Mouse (Mus musculus): ENCODE results near the gene Cdc42se2.

The Cdc42se2 gene

DNA sequence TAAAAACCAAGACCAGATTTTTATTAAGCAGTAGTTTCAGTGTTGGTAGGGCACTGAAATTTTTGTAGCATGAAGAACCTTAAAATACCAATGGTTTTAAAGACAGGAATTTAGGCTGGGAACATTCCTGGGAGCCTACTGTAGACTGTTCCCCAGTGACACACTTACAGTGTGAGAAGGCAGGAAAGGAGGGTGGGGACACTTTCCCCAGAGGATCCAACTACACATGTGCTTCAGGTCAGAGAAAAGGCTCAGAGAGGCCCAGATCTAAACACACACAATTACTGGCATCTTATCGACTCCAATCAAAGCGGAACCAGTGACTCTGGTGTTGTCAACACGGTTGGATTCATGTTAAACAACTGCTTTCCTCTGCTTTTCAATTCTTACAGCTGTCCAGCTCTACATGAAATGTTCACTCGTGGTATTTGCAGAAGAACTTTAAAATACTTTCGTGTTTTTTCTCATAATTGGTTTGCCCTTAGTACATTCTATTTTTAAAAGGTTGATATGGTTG is 32.3 kb downstream of the Cdc42se2 start:
- in situ Hi-C loops (cut with MseI, MboI): no loop called here

DNA sequence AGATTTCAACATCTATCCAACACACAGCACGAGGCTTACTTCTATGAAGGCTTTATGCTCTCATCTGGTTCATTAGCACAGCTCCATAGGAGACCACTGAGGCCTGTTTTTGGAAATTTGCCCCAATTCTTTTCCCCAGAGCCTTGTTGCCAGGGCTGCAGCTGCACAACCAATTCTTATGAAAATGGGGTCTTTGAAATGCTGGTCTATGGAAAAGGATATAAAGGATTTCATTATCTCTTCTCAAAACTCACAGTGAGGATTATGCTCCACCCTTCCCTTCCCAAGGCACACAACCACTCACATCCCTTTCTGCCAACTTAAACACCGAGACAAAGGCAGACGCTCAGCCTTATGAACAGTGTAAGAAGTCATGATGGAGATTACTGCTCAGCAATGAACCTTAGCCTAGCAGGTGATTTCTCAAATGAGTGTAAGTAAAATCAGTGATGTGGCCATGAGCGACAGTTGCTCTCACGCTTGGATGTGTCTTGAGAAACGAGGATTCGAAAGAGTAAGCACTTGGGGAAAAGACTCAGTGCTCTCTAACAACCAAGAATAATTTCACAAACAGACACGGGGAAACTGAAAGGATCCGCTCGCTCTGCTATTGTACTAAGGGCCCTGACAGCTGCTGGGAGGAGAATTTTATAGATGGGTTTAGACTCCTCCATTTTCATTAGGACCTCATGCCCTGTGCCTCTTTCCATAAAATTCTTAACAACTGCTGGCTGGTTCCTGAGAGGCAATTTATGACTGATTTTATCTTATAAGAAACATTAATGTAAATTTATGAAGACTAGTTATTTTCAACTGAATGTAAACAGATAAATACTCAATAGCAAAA is 33.0 kb downstream of the Cdc42se2 start:
- in situ Hi-C loops (cut with MseI, MboI): no loop called here

DNA sequence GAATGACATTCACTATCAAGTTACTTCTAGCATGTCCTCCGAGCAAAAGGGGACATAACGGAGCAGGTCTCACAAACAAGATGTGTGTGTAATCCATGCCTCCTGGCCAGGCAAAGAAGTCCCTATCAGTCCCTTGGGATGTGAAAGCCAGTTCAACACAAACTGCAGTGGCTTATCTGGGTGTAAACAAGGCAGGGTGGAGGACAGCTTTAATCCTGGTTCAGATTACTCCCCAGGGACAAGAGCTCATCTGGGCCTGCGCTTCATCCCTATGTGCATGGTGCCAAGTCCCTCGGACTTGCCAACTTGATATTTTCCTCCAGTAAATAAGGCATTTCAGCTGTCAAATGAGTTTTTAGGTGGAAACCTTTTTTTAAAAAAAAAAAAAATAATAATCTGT is 36.0 kb downstream of the Cdc42se2 start:
- in situ Hi-C loops (cut with MseI, MboI): no loop called here

DNA sequence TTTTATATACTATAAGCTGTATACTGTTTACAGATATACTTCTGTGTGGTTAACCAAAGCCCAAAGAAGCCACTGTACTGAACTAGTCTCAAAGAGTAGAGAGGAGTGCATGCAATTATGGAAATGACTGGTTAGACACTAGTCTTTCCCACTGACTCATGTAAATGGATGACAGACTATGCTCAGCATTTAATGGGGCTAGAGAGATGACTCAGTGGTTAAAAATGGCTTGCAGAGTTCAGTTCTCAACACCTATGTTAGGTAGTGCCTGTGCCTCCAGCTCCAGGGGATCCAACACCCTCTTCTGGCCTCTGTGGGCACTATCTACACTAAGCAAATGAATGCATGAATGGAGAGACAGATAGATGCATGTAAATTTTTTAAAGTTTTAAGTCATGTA is 38.6 kb downstream of the Cdc42se2 start:
- in situ Hi-C loops (cut with MseI, MboI): no loop called here

DNA sequence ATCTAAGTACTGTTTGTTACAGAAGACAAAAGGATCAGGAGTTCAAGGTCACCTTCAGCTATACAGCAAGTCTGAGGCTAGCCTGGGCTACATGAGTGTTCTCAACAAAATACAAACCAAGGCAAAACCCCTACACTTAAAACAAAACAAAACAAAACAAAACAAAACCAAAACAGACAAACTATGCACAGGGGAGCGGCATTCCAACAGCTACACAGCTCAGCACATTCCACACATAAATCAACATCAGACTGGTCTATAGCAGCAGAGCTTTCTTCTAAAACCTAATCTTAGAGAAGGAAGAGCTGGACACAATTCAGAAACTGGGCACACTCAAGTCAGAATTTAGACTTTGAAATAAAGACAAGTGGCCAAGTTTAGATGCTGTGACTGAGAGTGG is 43.2 kb downstream of the Cdc42se2 start:
- in situ Hi-C loops (cut with MseI, MboI): no loop called here

DNA sequence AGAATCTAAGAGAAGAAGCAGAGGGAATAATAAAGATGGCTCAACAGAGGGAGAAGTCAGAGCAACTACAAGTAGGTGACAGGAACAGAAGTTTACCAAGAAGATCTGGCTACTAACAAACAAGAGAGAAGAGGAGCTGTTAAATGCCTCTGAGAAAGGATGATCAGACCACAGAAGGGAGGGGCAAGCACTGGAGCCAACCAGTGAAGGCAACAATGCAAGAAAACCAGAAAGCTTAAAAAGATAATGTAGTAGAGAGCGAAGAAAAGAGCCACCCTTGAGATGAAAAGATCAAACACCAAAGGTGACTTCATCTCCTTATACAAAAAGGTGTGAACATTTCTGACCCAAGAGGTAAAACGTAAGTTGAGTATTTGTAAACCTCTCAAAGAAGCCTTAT is 46.1 kb downstream of the Cdc42se2 start:
- in situ Hi-C loops (cut with MseI, MboI): no loop called here

DNA sequence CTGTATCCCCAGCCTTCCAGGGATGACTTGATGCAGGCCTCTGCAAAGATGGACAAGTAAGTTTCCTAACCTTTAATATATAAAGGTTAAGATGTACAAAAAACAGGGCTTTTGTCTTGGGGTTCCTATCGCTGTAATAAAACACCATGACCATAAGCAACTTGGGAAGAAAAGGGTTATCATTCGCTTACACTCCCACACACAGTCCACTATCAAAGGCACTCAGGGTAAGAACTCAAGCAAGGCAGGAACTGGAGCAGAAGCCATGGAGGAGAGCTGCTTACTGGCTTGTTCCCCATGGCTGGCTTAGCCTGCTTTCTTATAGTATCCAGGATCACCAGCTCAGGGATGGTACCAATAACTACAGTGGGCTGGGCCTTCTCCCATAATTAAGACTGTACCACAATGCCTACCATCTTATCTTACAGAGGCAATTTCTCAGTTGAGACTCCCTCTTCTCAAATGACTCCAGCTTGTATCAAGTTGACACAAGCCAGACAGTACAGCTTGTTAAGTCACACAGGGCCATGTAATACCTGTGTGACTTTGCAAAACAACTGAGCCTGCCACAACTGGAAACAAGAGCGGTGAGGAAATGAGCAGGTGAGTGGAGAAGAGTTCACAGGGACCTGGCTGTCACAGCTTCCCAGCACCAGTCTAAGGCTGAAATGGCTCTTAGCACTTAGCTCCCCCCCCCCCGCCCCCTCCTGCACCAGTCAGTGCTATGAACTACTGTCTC is 48.3 kb downstream of the Cdc42se2 start:
- in situ Hi-C loops (cut with MseI, MboI): no loop called here

DNA sequence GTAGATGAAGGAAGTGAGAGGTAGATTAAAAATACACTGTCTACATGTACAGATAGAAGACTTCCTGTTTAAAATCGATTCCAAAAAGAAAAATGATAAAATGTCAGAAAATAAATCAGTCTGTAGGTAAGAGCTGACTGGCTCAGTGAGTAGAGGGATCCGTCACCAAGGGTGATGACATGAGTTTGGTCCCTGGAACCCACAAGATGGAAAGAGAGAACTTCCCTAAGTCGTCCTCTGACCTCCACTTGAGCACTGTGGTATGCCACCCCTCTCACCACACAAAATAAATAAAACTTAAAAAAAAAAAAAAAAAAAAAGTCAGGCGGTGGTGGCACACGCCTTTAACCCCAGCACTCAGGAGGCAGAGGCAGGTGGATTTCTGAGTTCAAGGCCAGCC is 50.6 kb downstream of the Cdc42se2 start:
- in situ Hi-C loops (cut with MseI, MboI): no loop called here

DNA sequence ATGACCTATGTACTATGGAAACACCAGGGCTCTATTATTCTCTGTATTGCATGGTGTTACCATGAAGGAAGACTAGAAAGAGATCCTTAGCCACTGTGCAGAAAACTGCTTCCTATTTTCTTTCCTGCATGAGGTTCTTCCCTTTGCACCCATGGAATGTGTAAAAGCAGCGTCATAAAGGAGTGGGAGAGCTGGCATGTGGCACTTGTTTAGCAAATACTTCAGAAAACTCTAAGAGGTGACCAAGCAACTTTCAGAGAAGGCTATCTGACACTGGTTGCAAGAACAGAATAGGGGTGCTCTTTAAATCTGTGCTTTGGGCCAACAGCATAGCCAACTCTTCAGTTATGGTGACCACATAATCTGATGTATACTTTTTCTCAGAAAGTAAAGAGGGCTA is 52.4 kb downstream of the Cdc42se2 start:
- in situ Hi-C loops (cut with MseI, MboI): no loop called here

DNA sequence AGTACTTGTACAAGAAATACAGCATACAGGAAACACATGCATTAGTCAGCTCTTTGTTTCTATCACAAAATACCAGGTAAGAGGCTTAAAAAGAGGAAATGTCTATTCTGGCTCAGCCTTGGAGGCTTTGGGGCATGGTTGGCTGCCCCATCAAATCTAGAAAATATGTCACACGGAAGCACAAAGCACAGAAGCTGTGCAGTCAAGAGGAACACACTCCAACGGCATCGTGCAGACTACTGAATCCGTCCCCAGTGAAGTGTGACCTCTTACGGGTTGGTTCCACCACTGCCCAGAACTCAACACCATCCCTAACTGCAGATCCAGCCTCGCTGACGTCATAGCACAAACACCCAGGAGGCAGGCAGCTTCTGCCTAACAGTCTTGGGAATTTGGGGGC is 53.9 kb downstream of the Cdc42se2 start:
- in situ Hi-C loops (cut with MseI, MboI): no loop called here

DNA sequence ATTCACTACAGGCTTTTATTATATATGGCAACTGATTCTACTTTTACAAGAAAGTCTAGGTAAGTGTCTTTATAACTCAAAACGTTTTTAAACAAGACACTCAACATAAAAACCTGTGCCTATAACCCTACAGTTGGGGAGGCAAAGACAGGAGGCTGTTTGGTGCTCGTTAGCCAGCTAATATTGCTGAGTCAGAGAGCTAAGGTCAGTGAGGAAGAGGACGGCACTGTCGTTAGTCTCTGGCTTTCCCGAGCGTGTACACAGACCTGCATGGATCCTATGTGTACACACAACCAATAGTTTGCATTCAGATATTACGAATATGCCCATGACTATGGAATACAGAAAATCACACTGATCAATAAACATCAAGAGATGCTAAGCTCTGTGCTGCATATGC is 56.1 kb downstream of the Cdc42se2 start:
- in situ Hi-C loops (cut with MseI, MboI): no loop called here

DNA sequence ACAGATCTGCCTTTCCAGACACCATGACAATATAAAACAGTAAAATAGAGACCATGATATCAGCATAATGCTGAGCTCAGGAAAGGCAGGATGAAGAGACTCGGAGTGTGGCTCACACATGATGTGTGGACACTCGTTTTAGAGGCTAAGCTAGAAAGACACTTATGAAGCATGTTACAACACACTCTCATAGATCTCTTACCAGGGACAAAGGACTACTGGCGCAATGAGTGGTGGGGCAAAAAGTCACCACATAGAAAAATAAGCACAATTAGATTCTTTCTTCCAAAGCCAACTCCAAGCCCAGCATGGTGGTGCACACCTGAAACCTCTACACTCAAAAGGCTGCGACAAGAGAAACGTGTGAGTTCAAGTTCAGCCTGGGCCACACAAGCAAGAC is 56.5 kb downstream of the Cdc42se2 start:
- in situ Hi-C loops (cut with MseI, MboI): no loop called here

DNA sequence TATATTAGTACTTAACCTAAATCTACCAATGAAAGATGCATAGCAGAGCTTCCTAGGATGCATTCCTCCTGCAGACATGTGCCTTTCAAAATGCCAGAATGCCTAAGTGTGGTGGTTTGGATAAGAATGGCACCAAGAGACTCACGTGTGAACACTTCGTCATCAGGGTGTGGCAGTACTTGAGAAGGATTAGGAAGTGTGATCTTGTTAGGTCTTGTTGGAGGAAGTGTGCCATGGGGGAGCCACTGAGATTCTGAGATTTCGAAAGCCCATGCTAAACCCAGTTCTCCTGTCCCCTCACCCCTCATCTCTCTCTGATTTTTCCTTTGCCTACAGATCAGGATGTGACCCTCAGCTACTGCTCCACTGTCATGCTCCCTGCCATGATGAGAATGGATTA is 58.2 kb downstream of the Cdc42se2 start:
- in situ Hi-C loops (cut with MseI, MboI): no loop called here

DNA sequence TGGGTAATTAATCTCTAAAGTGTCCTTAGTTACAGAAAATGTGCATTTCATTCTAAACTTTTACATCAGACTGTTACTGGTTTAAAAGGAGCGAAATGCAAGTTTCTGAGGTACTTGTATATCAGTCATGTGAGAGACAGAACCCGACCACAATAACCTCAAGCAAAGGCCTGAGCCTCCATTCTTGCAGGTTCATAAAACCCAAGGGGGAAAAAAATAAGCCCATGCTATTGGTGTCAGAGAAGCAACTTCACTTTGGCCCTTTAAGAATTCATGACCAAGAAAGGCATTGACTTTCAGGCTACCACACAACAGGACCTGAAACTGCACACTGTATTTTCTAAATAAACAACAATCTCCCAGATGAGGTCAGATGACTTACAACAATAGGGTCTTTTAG is 59.1 kb downstream of the Cdc42se2 start:
- in situ Hi-C loops (cut with MseI, MboI): no loop called here

DNA sequence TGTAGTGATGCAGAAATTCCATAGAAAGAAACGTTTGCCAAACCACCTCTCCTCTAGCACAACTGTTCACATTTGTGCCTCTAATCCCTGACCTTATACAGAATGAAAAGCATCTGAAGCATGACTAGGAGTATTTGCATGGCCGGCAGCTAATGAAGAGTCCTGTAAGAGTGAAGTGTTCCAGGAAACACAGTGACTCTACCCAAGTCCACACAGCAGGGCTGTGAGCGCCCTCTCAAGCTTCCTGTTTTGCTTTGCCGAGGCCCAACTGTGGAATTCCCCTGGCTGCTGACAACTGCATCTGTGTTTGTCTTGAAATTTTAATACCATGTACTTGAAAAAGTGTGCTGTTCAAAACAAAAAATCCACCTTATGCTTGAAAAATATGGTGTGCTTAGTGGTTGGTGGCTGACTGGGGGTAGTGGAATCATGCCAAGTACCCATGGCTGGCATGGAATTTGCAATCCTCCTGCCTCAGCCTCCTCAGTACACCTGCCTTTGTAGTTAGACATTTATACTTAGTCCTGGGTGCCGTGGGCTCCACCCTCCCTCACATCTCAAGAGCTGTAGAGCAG is 60.1 kb downstream of the Cdc42se2 start:
- in situ Hi-C loops (cut with MseI, MboI): no loop called here

DNA sequence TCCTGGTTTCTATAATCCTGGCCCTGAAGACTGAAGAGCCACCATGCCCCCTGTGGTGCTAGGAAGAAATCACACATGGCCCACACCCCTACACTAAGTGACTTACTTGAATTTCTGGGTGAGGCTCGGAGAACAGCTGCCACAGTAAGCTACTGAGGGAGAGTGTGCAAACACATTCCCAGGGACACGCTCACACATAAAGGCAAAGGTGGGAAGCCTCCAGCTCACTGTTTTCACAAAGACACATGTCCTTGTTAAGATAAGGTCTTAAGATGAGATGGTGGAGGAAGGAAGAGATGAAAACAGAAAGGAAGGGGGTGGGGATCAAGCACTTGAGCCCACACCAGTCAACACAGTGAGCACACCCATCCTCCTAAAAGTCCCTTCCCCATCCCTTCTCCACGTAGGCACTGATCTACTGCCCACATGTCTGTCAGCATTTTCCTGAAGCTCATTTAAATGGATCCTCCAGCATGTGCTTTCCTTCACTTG is 60.9 kb downstream of the Cdc42se2 start:
- in situ Hi-C loops (cut with MseI, MboI): no loop called here

DNA sequence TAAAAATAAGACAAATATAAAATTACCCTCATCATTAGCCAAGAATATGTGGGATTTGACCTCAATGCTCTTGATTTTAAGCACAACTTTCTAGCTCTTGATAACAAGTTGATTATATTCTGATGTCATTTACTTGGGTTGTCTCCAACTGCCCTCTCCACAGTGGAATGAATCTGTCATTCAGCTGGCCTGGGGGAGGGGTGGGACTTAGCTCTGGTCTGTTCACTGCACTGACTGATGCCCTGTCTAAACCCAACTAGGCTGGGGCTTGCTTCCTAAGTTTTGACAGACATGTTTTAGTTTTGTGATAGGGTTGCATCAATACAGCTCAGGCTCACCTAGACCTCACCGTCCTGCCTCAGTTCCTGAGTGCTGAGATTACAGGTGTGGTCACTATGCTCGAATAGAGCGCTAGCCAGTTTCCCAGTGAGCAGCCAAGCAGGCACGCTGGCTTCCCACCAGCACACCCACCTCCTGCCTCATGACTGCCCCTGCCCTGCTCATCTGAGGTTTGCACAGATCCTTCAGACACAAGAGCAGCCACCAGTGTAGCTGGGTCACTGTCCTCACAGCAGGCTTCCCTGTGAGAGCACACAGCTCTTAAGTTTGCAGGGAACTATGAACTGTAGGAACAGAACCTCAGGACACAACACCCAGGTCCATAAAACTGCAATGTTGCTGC is 63.0 kb downstream of the Cdc42se2 start:
- in situ Hi-C loops (cut with MseI, MboI): no loop called here

DNA sequence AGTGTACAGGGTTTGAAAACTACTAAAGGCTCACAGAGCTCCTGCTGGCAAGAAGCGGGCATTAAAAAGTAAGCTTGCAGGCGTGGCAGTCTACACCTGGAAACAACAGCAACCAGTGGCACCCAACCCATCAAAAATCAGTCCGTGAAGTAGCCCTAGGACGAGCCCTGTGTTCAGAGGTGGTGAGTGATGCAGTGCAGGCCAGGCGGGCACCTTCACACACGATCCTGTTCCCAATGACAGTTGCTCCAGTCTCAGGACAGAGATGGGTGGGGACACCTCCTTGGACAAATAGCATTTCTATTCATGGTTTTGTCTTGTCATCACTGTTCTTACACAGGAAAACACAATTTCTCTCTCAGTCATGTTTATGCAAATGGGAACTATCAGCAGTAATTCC is 65.4 kb downstream of the Cdc42se2 start:
- in situ Hi-C loops (cut with MseI, MboI): no loop called here

DNA sequence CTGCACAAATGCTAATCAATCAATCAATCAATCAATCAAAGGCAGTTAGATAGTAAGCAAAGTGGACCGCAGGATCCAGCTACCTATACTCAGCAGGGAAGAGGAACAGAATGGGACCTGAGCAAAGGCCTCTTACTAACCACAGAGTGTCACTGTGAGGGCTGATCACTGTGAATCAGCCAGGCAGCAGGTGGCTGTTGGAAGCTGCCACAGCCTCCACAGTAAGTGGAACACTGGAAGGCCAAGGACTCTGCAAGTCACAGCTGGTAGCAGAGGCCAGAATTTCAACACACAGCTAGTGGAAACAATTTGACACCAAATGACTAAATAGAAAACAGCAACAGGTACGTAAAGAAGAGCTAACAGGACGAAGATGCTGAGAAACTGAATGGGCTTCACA is 68.9 kb downstream of the Cdc42se2 start:
- in situ Hi-C loops (cut with MseI, MboI): no loop called here

DNA sequence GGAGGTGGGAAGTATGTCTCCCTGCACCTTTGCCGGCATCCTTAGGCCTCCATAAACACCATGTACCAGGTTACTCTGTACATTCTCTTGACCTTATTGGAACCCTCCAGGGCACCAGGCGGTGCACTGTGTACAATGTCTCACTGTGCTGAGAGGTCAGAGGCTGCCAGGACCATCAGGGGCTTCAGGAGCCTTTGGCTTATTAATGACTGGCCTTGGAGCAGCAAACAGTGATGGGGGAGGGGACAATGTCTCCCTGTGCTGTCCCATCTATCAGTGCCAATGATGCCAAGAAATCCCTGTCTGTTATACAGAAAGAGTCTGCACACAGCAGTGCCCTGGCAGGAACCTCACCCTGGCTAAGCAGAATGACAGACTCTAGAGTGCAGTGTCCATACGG is 69.6 kb downstream of the Cdc42se2 start:
- in situ Hi-C loops (cut with MseI, MboI): no loop called here

DNA sequence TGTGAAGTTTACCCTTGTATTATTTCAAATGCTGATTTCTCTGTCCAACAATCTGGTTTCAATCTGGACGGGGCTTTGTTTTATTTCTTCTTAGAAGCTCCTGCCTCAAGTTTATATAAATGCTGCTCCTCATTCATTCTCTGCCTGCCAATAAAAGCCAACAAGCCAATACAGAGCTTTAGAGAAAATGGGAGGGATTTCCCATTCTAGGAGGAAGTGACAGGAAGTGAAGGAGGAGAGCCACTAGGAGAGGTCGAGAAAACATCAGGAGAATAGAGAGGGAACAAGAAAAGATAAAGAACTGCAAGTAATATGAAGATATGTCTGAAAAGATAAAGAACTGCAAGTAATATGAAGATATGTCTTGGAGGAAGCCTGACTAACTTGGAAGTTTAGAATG is 74.6 kb downstream of the Cdc42se2 start:
- in situ Hi-C loops (cut with MseI, MboI): no loop called here

Data from mouse trophoblast stem cell (cell line).